Mouse (Mus musculus): ENCODE measurements around the gene Col6a2. TPM values are rescaled to one million over a fixed set of nuclear protein-coding genes. Genes with fewer than 3 reads are reported as not detected.

Col6a2 gene
- polyA plus RNA-seq, 1 experiment from 2014 or later, result 283 TPM

- no peaks in the 10 kb centered on the region for H3K36me3 ChIP-seq (ENCODE audit: control insufficient read depth, insufficient read depth, low read length)
- no peak overlapping the region for H3K4me2 ChIP-seq (ENCODE audit: low read depth, low read length)
- H3K9ac ChIP-seq (ENCODE audit: low read length), result no peak overlapping the region
- 81% methylated on average over 2 of the region's 2 CpGs for WGBS
- no peaks in the 10 kb centered on the region for H3K27me3 ChIP-seq (ENCODE audit: control insufficient read depth, insufficient read depth, low read depth, low read length)
- peaks cover 28% of the 10 kb centered on the region for H3K4me1 ChIP-seq (replicated peaks; ENCODE audit: control insufficient read depth, insufficient read depth, low read length)
- ATAC-seq (ENCODE audit: low read depth), result no peak
- H3K27ac ChIP-seq (ENCODE audit: low read length), result no peak overlapping the region
- H3K4me3 ChIP-seq (ENCODE audit: low read length), result no peak overlapping the region
- no peaks in the 10 kb centered on the region for H3K9me3 ChIP-seq (ENCODE audit: control insufficient read depth, low read length)
These were observed 16.5 kb upstream of the Col6a2 start for GRCm38 (mm10) chr10:76639952-76640351.

GRCm38 (mm10) chr10:76636601-76637000, 13.2 kb upstream of the Col6a2 start:
- Histone ChIP-seq H3K27me3 (ENCODE audit: control insufficient read depth, insufficient read depth, low read depth, low read length) (no peaks in the 10 kb centered on the region), H3K4me3 (ENCODE audit: low read length) (no peak overlapping the region), H3K4me1 (replicated peaks; ENCODE audit: control insufficient read depth, insufficient read depth, low read length) (peaks cover 31% of the 10 kb centered on the region), H3K27ac (ENCODE audit: low read length) (peak overlapping the region; percentile 79), H3K4me2 (ENCODE audit: low read depth, low read length) (no peak overlapping the region), H3K36me3 (ENCODE audit: control insufficient read depth, insufficient read depth, low read length) (no peaks in the 10 kb centered on the region), H3K9me3 (ENCODE audit: control insufficient read depth, low read length) (no peaks in the 10 kb centered on the region), H3K9ac (ENCODE audit: low read length) (no peak overlapping the region)
- ATAC-seq (ENCODE audit: low read depth), result no peak
- 84% methylated on average over 4 of the region's 4 CpGs for WGBS

- WGBS, result 48% methylated on average over 3 of the region's 3 CpGs
- H3K36me3 ChIP-seq (ENCODE audit: control insufficient read depth, insufficient read depth, low read length), result no peaks in the 10 kb centered on the region
- H3K27me3 ChIP-seq (ENCODE audit: control insufficient read depth, insufficient read depth, low read depth, low read length), result no peaks in the 10 kb centered on the region
- ATAC-seq (ENCODE audit: low read depth), result peak; percentile 75
- no peak overlapping the region for H3K4me3 ChIP-seq (ENCODE audit: low read length)
- peaks cover 31% of the 10 kb centered on the region for H3K4me1 ChIP-seq (replicated peaks; ENCODE audit: control insufficient read depth, insufficient read depth, low read length)
- H3K4me2 ChIP-seq (ENCODE audit: low read depth, low read length), result no peak overlapping the region
- H3K9me3 ChIP-seq (ENCODE audit: control insufficient read depth, low read length), result no peaks in the 10 kb centered on the region
- H3K9ac ChIP-seq (ENCODE audit: low read length), result no peak overlapping the region
- H3K27ac ChIP-seq (ENCODE audit: low read length), result peak overlapping the region; percentile 79
These were observed 12.6 kb upstream of the Col6a2 start for GRCm38 (mm10) chr10:76636026-76636425.

DNA sequence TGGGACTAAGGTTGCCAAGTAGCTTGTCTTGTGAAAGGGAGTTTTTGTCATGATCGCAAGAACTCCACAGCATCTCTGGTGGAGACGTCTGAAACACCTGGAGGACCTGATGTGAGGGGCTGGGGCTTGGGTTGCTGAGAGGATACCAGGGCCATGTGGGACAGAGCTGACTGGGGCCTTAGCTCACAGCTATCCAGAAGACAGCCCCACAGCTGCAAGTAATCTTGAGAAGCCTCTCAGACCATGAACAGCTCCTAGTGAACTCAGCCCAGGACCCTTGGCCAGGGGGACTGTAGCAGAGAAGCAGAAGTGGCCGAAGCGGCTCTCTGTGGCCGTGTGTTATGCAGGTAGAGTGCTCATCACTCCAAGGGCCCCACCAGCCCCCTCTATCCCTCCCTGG, 11.2 kb upstream of the Col6a2 start:
- peak overlapping the region; percentile 40 for H3K9ac ChIP-seq (ENCODE audit: low read length)
- H3K4me2 ChIP-seq (ENCODE audit: low read depth, low read length), result no peak overlapping the region
- peak overlapping the region; percentile 87 for H3K27ac ChIP-seq (ENCODE audit: low read length)
- ATAC-seq (ENCODE audit: low read depth), result peak; percentile 55
- H3K9me3 ChIP-seq (ENCODE audit: control insufficient read depth, low read length), result no peaks in the 10 kb centered on the region
- H3K27me3 ChIP-seq (ENCODE audit: control insufficient read depth, insufficient read depth, low read depth, low read length), result no peaks in the 10 kb centered on the region
- H3K4me3 ChIP-seq (ENCODE audit: low read length), result no peak overlapping the region
- peaks cover 34% of the 10 kb centered on the region for H3K4me1 ChIP-seq (replicated peaks; ENCODE audit: control insufficient read depth, insufficient read depth, low read length)
- WGBS, result 56% methylated on average over 5 of the region's 5 CpGs
- H3K36me3 ChIP-seq (ENCODE audit: control insufficient read depth, insufficient read depth, low read length), result no peaks in the 10 kb centered on the region

GRCm38 (mm10) chr10:76634094-76634571, 10.7 kb upstream of the Col6a2 start:
- peak overlapping the region; percentile 87 for H3K27ac ChIP-seq (ENCODE audit: low read length)
- H3K4me2 ChIP-seq (ENCODE audit: low read depth, low read length), result no peak overlapping the region
- 37% methylated on average over 7 of the region's 7 CpGs for WGBS
- no peaks in the 10 kb centered on the region for H3K27me3 ChIP-seq (ENCODE audit: control insufficient read depth, insufficient read depth, low read depth, low read length)
- no peaks in the 10 kb centered on the region for H3K36me3 ChIP-seq (ENCODE audit: control insufficient read depth, insufficient read depth, low read length)
- H3K9ac ChIP-seq (ENCODE audit: low read length), result peak overlapping the region; percentile 40
- peaks cover 34% of the 10 kb centered on the region for H3K4me1 ChIP-seq (replicated peaks; ENCODE audit: control insufficient read depth, insufficient read depth, low read length)
- no peaks in the 10 kb centered on the region for H3K9me3 ChIP-seq (ENCODE audit: control insufficient read depth, low read length)
- no peak overlapping the region for H3K4me3 ChIP-seq (ENCODE audit: low read length)
- ATAC-seq (ENCODE audit: low read depth), result peak; percentile 80

DNA sequence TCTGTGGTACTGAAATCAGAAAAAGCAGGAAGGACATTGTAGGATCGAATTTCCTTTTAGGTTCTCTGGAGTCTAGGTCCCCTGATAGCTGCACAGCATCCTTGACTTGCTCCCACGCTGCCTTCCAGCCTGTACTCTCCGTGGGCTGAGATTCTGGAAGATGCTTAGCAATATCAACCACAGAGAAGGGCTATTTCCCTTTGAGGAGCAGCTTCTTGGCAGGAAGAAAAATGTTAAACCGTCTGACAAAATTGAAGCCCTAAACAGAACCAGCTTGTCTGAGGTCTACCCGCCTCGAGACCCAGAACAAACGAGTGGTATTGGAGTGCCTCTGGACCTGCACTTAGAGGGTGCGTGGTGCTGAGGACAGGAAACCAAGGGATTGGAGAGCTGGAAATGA, 9.2 kb upstream of the Col6a2 start:
- Histone ChIP-seq H3K9ac (ENCODE audit: low read length) (no peak overlapping the region), H3K4me2 (ENCODE audit: low read depth, low read length) (no peak overlapping the region), H3K36me3 (ENCODE audit: control insufficient read depth, insufficient read depth, low read length) (no peaks in the 10 kb centered on the region), H3K4me3 (ENCODE audit: low read length) (no peak overlapping the region), H3K27me3 (ENCODE audit: control insufficient read depth, insufficient read depth, low read depth, low read length) (no peaks in the 10 kb centered on the region), H3K9me3 (ENCODE audit: control insufficient read depth, low read length) (no peaks in the 10 kb centered on the region), H3K27ac (ENCODE audit: low read length) (0 out of 2 replicates have a peak overlapping the region, but pooled peaks have one; percentile 31), H3K4me1 (replicated peaks; ENCODE audit: control insufficient read depth, insufficient read depth, low read length) (peaks cover 34% of the 10 kb centered on the region)
- 58% methylated on average over 8 of the region's 8 CpGs for WGBS
- ATAC-seq (ENCODE audit: low read depth), result no peak

DNA sequence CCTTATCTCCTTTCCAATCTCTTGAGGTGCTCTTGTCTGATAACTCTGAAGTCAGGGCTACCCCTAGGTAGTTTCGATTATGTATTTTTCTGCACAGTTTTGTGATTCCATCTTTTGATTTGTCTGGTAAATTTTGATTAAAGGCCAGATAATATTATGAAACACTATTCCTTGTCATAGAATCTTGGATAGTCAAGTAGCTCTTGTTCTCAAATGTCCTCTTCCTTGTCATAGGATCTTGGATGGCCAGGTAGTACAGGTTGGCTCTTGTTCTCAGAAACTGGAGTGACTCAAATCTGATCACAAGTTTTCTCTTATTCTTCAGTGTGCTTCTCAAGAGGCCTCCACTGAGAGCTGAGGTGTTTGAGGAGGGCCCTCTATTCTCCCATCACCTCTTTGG, 7.2 kb upstream of the Col6a2 start:
- H3K27me3 ChIP-seq (ENCODE audit: control insufficient read depth, insufficient read depth, low read depth, low read length), result no peaks in the 10 kb centered on the region
- H3K9ac ChIP-seq (ENCODE audit: low read length), result no peak overlapping the region
- H3K4me2 ChIP-seq (ENCODE audit: low read depth, low read length), result no peak overlapping the region
- peaks cover 28% of the 10 kb centered on the region for H3K4me1 ChIP-seq (replicated peaks; ENCODE audit: control insufficient read depth, insufficient read depth, low read length)
- peak overlapping the region; percentile 0; the same call in 1 of the 2 replicates for H3K27ac ChIP-seq (ENCODE audit: low read length)
- H3K36me3 ChIP-seq (ENCODE audit: control insufficient read depth, insufficient read depth, low read length), result no peaks in the 10 kb centered on the region
- ATAC-seq (ENCODE audit: low read depth), result no peak
- H3K4me3 ChIP-seq (ENCODE audit: low read length), result no peak overlapping the region
- WGBS, result 73% methylated on average over 1 of the region's 1 CpGs
- H3K9me3 ChIP-seq (ENCODE audit: control insufficient read depth, low read length), result no peaks in the 10 kb centered on the region

DNA sequence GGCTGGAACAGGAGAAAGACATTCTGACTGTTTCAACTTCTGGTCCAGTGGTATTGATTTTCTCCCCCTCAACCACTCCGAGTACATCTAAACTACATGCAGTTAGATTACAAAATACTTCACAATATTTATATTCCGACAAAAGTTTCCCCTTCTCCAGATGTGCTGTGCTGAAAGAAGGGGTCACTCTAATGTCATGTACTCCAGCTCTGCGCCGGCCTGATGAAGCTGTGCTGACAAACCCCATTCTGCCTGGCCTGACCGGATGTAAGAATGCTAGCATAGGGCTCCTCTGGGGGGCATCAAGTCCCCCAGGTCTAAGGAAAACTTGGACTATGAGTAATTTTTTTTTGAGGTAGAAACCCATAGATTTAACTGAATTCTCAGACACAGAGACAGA, 4.3 kb upstream of the Col6a2 start:
- H3K36me3 ChIP-seq (ENCODE audit: control insufficient read depth, insufficient read depth, low read length), result no peaks in the 10 kb centered on the region
- H3K9ac ChIP-seq (ENCODE audit: low read length), result no peak overlapping the region
- H3K4me3 ChIP-seq (ENCODE audit: low read length), result no peak overlapping the region
- no peak overlapping the region for H3K4me2 ChIP-seq (ENCODE audit: low read depth, low read length)
- no peaks in the 10 kb centered on the region for H3K27me3 ChIP-seq (ENCODE audit: control insufficient read depth, insufficient read depth, low read depth, low read length)
- H3K4me1 ChIP-seq (replicated peaks; ENCODE audit: control insufficient read depth, insufficient read depth, low read length), result peaks cover 18% of the 10 kb centered on the region
- ATAC-seq (ENCODE audit: low read depth), result peak; percentile 32
- 43% methylated on average over 5 of the region's 5 CpGs for WGBS
- H3K9me3 ChIP-seq (ENCODE audit: control insufficient read depth, low read length), result no peaks in the 10 kb centered on the region
- H3K27ac ChIP-seq (ENCODE audit: low read length), result peak overlapping the region; percentile 62

- Histone ChIP-seq H3K4me3 (ENCODE audit: low read length) (no peak overlapping the region), H3K27ac (ENCODE audit: low read length) (no peak overlapping the region), H3K9me3 (ENCODE audit: control insufficient read depth, low read length) (no peaks in the 10 kb centered on the region), H3K4me2 (ENCODE audit: low read depth, low read length) (no peak overlapping the region), H3K27me3 (ENCODE audit: control insufficient read depth, insufficient read depth, low read depth, low read length) (no peaks in the 10 kb centered on the region), H3K4me1 (replicated peaks; ENCODE audit: control insufficient read depth, insufficient read depth, low read length) (peaks cover 16% of the 10 kb centered on the region), H3K9ac (ENCODE audit: low read length) (no peak overlapping the region; the same call in 1 of the 2 replicates), H3K36me3 (ENCODE audit: control insufficient read depth, insufficient read depth, low read length) (no peaks in the 10 kb centered on the region)
- WGBS, result 53% methylated on average over 7 of the region's 7 CpGs
- ATAC-seq (ENCODE audit: low read depth), result no peak
These were observed 1.5 kb upstream of the Col6a2 start for GRCm38 (mm10) chr10:76624903-76625302.

DNA sequence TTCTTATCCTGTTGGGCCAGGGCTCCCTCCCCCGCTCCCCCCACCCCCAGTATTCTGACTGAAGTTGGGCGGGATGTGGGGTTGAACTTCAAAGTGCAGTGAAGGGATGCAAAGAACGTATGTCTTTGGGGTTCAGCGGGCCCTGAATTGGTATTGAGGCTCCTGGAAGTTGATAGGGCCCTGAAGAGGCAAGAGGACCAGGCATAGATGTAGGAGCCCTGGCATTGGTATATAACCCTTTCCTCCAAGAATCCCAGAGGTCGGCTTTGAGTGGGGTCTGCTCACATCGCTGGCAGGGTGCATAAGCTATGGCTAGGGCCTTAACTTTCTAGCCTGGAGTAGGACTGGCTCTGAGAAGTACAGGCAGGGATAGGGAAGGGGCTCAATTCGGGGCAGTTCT, 304 bp upstream of the Col6a2 start:
- H3K36me3 ChIP-seq (ENCODE audit: control insufficient read depth, insufficient read depth, low read length), result no peaks in the 10 kb centered on the region
- peak overlapping the region; percentile 74 for H3K9ac ChIP-seq (ENCODE audit: low read length)
- 22% methylated on average over 6 of the region's 7 CpGs for WGBS
- H3K4me1 ChIP-seq (replicated peaks; ENCODE audit: control insufficient read depth, insufficient read depth, low read length), result peaks cover 18% of the 10 kb centered on the region
- peak overlapping the region; percentile 87 for H3K27ac ChIP-seq (ENCODE audit: low read length)
- no peaks in the 10 kb centered on the region for H3K27me3 ChIP-seq (ENCODE audit: control insufficient read depth, insufficient read depth, low read depth, low read length)
- peak overlapping the region; percentile 59 for H3K4me3 ChIP-seq (ENCODE audit: low read length)
- no peaks in the 10 kb centered on the region for H3K9me3 ChIP-seq (ENCODE audit: control insufficient read depth, low read length)
- ATAC-seq (ENCODE audit: low read depth), result 0 out of 2 replicates have a peak, but pooled peaks have one; percentile 0
- H3K4me2 ChIP-seq (ENCODE audit: low read depth, low read length), result peak overlapping the region; percentile 56

Measured in lung, embryonic 16.5 days (tissue).